Mouse (Mus musculus) adrenal gland, postnatal 36 days (tissue): ENCODE data around the gene Gab3. TPM values are rescaled to one million over a fixed set of nuclear protein-coding genes. Genes with fewer than 3 reads are reported as not detected.
"Not testable (repeated sequence)": the region's sequence is repeated elsewhere in the genome, so short reads cannot be mapped to it uniquely, and the experiment has no call there.

Experiments
- DNase-seq, 2 experiments: peaks; one replicate each; pipeline ENCODE4 v3.0.0; 2021; ENCODE audit warnings: mixed read lengths in 1 of 2
- total RNA-seq, 2 experiments: library from RNA; stranded (reverse); gene quantifications; 2 replicates each; pipeline ENCODE4 v1.2.3; 2021

Gene Gab3
- total RNA-seq, 2 experiments from 2014 or later, result 1.2 to 1.9 TPM

GRCm38 (mm10) chrX:75035162-75035561 is 50.1 kb downstream of the Gab3 start:
- DNase-seq, result no peak

GRCm38 (mm10) chrX:75034054-75034453 is 51.2 kb downstream of the Gab3 start:
- DNase-seq, result not testable (repeated sequence)

GRCm38 (mm10) chrX:74983734-74984133 is 101.5 kb downstream of the Gab3 start:
- DNase-seq, result no peak

- DNase-seq, result peak; percentile 12 to 29
These were observed 122.4 kb downstream of the Gab3 start for GRCm38 (mm10) chrX:74962899-74963298.

- DNase-seq, result peak; percentile 7
These were observed 126.1 kb downstream of the Gab3 start for GRCm38 (mm10) chrX:74959161-74959560.

Other genes with a start within 250 kb of the Gab3 start
- gene Gm5936, start 248.3 kb downstream of the Gab3 start, total RNA-seq, result not detected
- gene Dkc1, start 10.4 kb upstream of the Gab3 start, total RNA-seq, result 10 to 100 TPM; 39.9 to 50.8 TPM
- 10 to 100 TPM; 44.3 to 46.2 TPM for gene Mpp1, start 45.6 kb upstream of the Gab3 start, total RNA-seq
- not detected for gene Smim9, start 78.3 kb upstream of the Gab3 start, total RNA-seq